Mouse (Mus musculus): ENCODE measurements around the gene Ilf2. TPM values are rescaled to one million over a fixed set of nuclear protein-coding genes. Genes with fewer than 3 reads are reported as not detected.

Gene Ilf2
- polyA plus RNA-seq, 1 experiment from 2014 or later = 269 TPM

DNA sequence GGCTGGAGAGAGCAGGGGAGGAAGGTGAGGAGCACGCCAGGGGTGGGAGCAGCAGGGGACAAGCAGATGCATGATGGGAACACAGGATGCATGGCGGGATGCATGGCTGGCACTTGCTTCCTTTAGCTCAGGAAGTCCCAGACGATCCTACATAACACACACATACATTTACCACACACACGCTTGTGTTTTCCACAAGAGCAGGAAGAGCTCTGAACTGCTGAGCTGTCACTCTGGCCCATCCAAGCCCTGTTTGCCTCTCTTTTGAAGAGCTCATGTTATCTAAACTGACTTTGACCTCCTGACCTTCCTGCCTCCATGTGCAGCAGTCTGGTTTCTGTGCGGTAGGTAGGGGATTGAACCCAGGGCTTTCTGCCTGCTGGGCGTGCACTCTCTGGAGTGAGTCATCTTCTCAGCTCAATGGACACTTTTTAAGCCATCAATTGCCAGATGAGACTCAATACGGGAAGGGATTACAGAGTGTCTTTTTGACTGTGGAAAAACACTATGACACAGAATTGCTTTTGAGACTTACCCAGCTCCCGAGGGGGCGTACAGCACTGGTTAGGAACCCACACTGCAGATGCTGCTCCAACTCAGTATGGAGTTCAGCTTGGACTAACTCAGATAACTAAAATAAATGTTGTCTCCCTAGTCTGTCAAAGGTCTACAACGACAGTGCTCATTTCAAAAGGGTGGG, 24.4 kb upstream of the Ilf2 start:
- Histone ChIP-seq H3K9me3 (ENCODE audit: control insufficient read depth, low read length) (no peaks in the 10 kb centered on the region), H3K4me3 (ENCODE audit: low read depth, low read length) (no peak overlapping the region), H3K4me2 (ENCODE audit: low read depth, low read length) (no peak overlapping the region), H3K36me3 (ENCODE audit: control insufficient read depth, insufficient read depth, low read length) (no peaks in the 10 kb centered on the region), H3K4me1 (ENCODE audit: control insufficient read depth, insufficient read depth, low read length) (no peaks in the 10 kb centered on the region), H3K27me3 (ENCODE audit: control insufficient read depth, insufficient read depth, low read length) (no peaks in the 10 kb centered on the region), H3K9ac (replicated peaks; ENCODE audit: low read depth, low read length) (no peak overlapping the region), H3K27ac (ENCODE audit: low read depth, low read length) (no peak overlapping the region)
- ATAC-seq (ENCODE audit: low read depth) = no peak
- 64% methylated on average over 10 of the region's 10 CpGs for WGBS

DNA sequence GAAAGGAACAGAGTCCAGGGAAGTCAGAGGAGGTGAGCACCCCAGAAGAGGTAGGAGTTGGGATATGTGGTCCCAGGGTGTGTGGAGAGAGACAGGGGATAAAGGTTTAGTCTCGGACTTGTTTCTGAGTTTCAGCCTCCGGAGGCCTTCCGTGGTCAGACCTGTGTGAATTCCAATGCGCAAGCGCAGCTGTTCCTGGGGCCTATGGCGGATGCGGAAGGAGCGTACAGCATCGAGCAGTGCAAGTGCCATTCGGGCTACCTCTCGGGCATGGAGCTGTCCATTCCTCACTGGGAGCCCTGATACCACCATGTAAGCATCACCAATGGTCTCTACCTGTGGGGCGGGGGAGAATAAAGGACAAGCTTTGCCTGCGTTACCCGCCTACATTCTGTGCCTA, 21.0 kb upstream of the Ilf2 start:
- H3K9ac ChIP-seq (replicated peaks; ENCODE audit: low read depth, low read length) = no peak overlapping the region
- no peak overlapping the region for H3K4me3 ChIP-seq (ENCODE audit: low read depth, low read length)
- H3K27me3 ChIP-seq (ENCODE audit: control insufficient read depth, insufficient read depth, low read length) = no peaks in the 10 kb centered on the region
- H3K4me2 ChIP-seq (ENCODE audit: low read depth, low read length) = no peak overlapping the region
- ATAC-seq (ENCODE audit: low read depth) = no peak
- no peak overlapping the region for H3K27ac ChIP-seq (ENCODE audit: low read depth, low read length)
- WGBS = 88% methylated on average over 14 of the region's 14 CpGs
- H3K4me1 ChIP-seq (ENCODE audit: control insufficient read depth, insufficient read depth, low read length) = no peaks in the 10 kb centered on the region
- no peaks in the 10 kb centered on the region for H3K9me3 ChIP-seq (ENCODE audit: control insufficient read depth, low read length)
- H3K36me3 ChIP-seq (ENCODE audit: control insufficient read depth, insufficient read depth, low read length) = no peaks in the 10 kb centered on the region

DNA sequence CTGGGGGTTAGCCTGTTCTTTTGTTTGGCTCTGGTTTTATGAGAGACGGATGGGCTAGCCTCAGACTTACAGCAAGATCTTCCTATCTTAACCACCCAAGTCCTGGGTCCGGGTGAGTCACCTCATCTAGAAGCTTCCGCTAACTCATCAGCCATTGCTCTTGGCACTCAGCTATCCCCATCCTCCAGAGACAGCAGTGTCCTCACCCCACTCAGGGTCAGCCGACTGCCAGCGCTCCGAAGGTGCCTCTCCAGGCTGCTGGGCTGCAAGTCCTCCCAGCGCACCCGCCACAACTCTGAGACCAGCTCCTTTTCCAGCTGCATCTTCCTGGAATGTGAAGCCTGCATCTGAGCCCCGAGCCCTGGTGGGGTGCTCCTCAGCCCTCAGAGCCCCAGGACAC, 16.2 kb upstream of the Ilf2 start:
- Histone ChIP-seq H3K9ac (replicated peaks; ENCODE audit: low read depth, low read length) (no peak overlapping the region), H3K4me3 (ENCODE audit: low read depth, low read length) (no peak overlapping the region), H3K27ac (ENCODE audit: low read depth, low read length) (no peak overlapping the region), H3K36me3 (ENCODE audit: control insufficient read depth, insufficient read depth, low read length) (no peaks in the 10 kb centered on the region), H3K4me1 (ENCODE audit: control insufficient read depth, insufficient read depth, low read length) (no peaks in the 10 kb centered on the region), H3K4me2 (ENCODE audit: low read depth, low read length) (no peak overlapping the region), H3K9me3 (ENCODE audit: control insufficient read depth, low read length) (no peaks in the 10 kb centered on the region), H3K27me3 (ENCODE audit: control insufficient read depth, insufficient read depth, low read length) (peaks cover 12% of the 10 kb centered on the region)
- WGBS = 81% methylated on average over 9 of the region's 9 CpGs
- no peak for ATAC-seq (ENCODE audit: low read depth)

DNA sequence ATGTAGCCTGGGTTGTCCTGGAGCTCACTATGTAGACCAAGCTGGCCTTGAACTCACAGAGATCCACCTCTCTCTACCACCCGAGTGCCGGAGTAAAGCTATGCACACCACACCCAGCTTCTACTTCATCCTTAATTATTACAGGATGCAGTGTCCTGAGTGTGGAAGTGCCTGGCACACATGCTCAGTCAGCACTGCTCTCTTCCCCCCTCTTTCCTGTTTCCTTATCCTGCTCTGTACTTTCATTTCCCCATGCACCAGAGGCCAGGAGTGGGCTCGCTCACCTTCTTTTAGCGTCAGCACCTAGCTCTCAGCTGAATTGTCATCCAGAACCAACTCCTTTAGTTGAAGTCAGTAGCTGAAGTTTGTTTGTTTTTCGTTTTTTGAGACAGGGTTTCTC, 15.6 kb upstream of the Ilf2 start:
- H3K4me2 ChIP-seq (ENCODE audit: low read depth, low read length) = no peak overlapping the region
- peaks cover 17% of the 10 kb centered on the region for H3K27me3 ChIP-seq (ENCODE audit: control insufficient read depth, insufficient read depth, low read length)
- 0 out of 2 replicates have a peak, but pooled peaks cover 2% of the 10 kb centered on the region for H3K4me1 ChIP-seq (ENCODE audit: control insufficient read depth, insufficient read depth, low read length)
- WGBS = 74% methylated on average over 5 of the region's 5 CpGs
- no peaks in the 10 kb centered on the region for H3K9me3 ChIP-seq (ENCODE audit: control insufficient read depth, low read length)
- H3K36me3 ChIP-seq (ENCODE audit: control insufficient read depth, insufficient read depth, low read length) = no peaks in the 10 kb centered on the region
- no peak overlapping the region for H3K9ac ChIP-seq (replicated peaks; ENCODE audit: low read depth, low read length)
- no peak overlapping the region for H3K27ac ChIP-seq (ENCODE audit: low read depth, low read length)
- no peak for ATAC-seq (ENCODE audit: low read depth)
- no peak overlapping the region for H3K4me3 ChIP-seq (ENCODE audit: low read depth, low read length)

GRCm38 (mm10) chr3:90461935-90462334, 14.0 kb upstream of the Ilf2 start:
- 92% methylated on average over 3 of the region's 3 CpGs for WGBS
- Histone ChIP-seq H3K9ac (replicated peaks; ENCODE audit: low read depth, low read length) (no peak overlapping the region), H3K4me2 (ENCODE audit: low read depth, low read length) (no peak overlapping the region), H3K9me3 (ENCODE audit: control insufficient read depth, low read length) (no peaks in the 10 kb centered on the region), H3K27ac (ENCODE audit: low read depth, low read length) (no peak overlapping the region), H3K4me3 (ENCODE audit: low read depth, low read length) (no peak overlapping the region), H3K4me1 (ENCODE audit: control insufficient read depth, insufficient read depth, low read length) (0 out of 2 replicates have a peak, but pooled peaks cover 2% of the 10 kb centered on the region), H3K27me3 (ENCODE audit: control insufficient read depth, insufficient read depth, low read length) (peaks cover 20% of the 10 kb centered on the region), H3K36me3 (ENCODE audit: control insufficient read depth, insufficient read depth, low read length) (no peaks in the 10 kb centered on the region)
- ATAC-seq (ENCODE audit: low read depth) = no peak

DNA sequence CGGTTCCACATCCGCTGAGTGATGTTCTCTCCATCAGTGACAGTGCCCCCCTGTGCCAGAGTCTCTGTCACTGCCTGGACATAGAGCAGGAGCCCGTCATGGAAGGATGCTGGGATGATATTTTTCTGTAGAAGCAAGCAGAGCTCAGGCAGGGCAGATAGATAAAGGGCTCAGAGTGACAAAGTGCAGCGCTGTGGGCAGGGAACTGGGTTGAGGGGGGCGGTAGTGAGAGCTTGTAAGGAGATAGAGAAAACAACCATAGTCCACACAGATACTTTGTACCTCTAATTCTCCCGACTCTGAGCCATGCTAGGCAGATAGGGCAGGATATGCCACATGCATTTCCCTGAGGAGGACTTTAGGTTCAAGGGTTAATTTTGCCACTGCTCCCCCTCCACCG, 13.3 kb upstream of the Ilf2 start:
- Histone ChIP-seq H3K4me1 (ENCODE audit: control insufficient read depth, insufficient read depth, low read length) (0 out of 2 replicates have a peak, but pooled peaks cover 2% of the 10 kb centered on the region), H3K9me3 (ENCODE audit: control insufficient read depth, low read length) (no peaks in the 10 kb centered on the region), H3K4me3 (ENCODE audit: low read depth, low read length) (no peak overlapping the region), H3K27me3 (ENCODE audit: control insufficient read depth, insufficient read depth, low read length) (peaks cover 20% of the 10 kb centered on the region), H3K4me2 (ENCODE audit: low read depth, low read length) (no peak overlapping the region), H3K27ac (ENCODE audit: low read depth, low read length) (no peak overlapping the region), H3K9ac (replicated peaks; ENCODE audit: low read depth, low read length) (no peak overlapping the region), H3K36me3 (ENCODE audit: control insufficient read depth, insufficient read depth, low read length) (no peaks in the 10 kb centered on the region)
- ATAC-seq (ENCODE audit: low read depth) = no peak
- WGBS = 31% methylated on average over 7 of the region's 7 CpGs

DNA sequence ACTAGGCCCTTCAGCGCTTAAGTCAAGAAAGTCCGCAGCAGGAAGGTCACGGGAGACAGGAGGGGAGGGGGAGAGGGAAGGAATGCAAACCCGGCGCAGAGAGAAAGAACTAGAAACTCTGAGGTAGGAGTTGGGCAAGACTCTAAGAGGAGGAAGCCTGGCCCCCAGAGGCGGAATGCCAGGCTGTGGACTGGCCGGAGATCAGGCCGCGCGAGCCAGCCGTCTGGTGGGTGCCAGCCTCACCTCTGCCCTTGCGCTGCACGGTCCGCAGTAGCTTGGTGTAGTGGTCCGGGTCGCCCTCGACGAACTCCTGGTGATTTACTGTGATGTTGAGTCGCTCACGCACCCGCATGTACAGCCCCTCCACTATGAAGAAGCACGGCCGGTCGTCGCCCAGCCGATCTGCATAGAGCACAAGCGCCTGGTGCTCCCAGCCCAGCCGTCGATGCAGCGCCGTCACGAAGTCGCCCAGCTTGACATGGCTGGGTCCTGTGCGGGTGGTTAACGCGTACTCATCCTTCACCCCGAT, 11.3 kb upstream of the Ilf2 start:
- peak; percentile 18 for ATAC-seq (ENCODE audit: low read depth)
- H3K4me1 ChIP-seq (ENCODE audit: control insufficient read depth, insufficient read depth, low read length) = 0 out of 2 replicates have a peak, but pooled peaks cover 2% of the 10 kb centered on the region
- H3K27ac ChIP-seq (ENCODE audit: low read depth, low read length) = no peak overlapping the region
- no peak overlapping the region for H3K9ac ChIP-seq (replicated peaks; ENCODE audit: low read depth, low read length)
- no peaks in the 10 kb centered on the region for H3K9me3 ChIP-seq (ENCODE audit: control insufficient read depth, low read length)
- H3K27me3 ChIP-seq (ENCODE audit: control insufficient read depth, insufficient read depth, low read length) = peaks cover 20% of the 10 kb centered on the region
- peak overlapping the region; percentile 87 for H3K4me2 ChIP-seq (ENCODE audit: low read depth, low read length)
- peak overlapping the region; percentile 56 for H3K4me3 ChIP-seq (ENCODE audit: low read depth, low read length)
- 12% methylated on average over 37 of the region's 37 CpGs for WGBS
- no peaks in the 10 kb centered on the region for H3K36me3 ChIP-seq (ENCODE audit: control insufficient read depth, insufficient read depth, low read length)

- WGBS = under 1% methylated on average over 75 of the region's 75 CpGs
- H3K4me3 ChIP-seq (ENCODE audit: low read depth, low read length) = peak overlapping the region; percentile 56
- ATAC-seq (ENCODE audit: low read depth) = peak; percentile 59; the same call in 1 of the 2 replicates
Measured at GRCm38 (mm10) chr3:90465081-90465685, 10.7 kb upstream of the Ilf2 start.

GRCm38 (mm10) chr3:90465686-90466310, 10.1 kb upstream of the Ilf2 start, which contains the start of gene Npr1:
Gene Npr1 (minus strand): TSS chr3:90465866.
- no peak within 1 kb of the TSS for H3K27ac ChIP-seq (ENCODE audit: low read depth, low read length)
- 0 out of 2 replicates have a peak, but pooled peaks cover 2% of the 10 kb centered on the region for H3K4me1 ChIP-seq (ENCODE audit: control insufficient read depth, insufficient read depth, low read length)
- ATAC-seq (ENCODE audit: low read depth) = peak; percentile 59; the same call in 1 of the 2 replicates
- peaks cover 20% of the 10 kb centered on the region for H3K27me3 ChIP-seq (ENCODE audit: control insufficient read depth, insufficient read depth, low read length)
- H3K9me3 ChIP-seq (ENCODE audit: control insufficient read depth, low read length) = no peaks in the 10 kb centered on the region
- H3K4me3 ChIP-seq (ENCODE audit: low read depth, low read length) = peak within 1 kb of the TSS; percentile 56
- no peaks in the 10 kb centered on the region for H3K36me3 ChIP-seq (ENCODE audit: control insufficient read depth, insufficient read depth, low read length)
- H3K9ac ChIP-seq (replicated peaks; ENCODE audit: low read depth, low read length) = peak within 1 kb of the TSS; percentile 46
- peak within 1 kb of the TSS; percentile 87 for H3K4me2 ChIP-seq (ENCODE audit: low read depth, low read length)
- WGBS = under 1% methylated on average over 23 of the region's 49 CpGs

More at GRCm38 (mm10) chr3:90465081-90465685, 10.7 kb upstream of the Ilf2 start:
- H3K4me2 ChIP-seq (ENCODE audit: low read depth, low read length) = peak overlapping the region; percentile 87
- H3K9ac ChIP-seq (replicated peaks; ENCODE audit: low read depth, low read length) = peak overlapping the region; percentile 46
- no peaks in the 10 kb centered on the region for H3K9me3 ChIP-seq (ENCODE audit: control insufficient read depth, low read length)
- no peaks in the 10 kb centered on the region for H3K36me3 ChIP-seq (ENCODE audit: control insufficient read depth, insufficient read depth, low read length)
- H3K27ac ChIP-seq (ENCODE audit: low read depth, low read length) = no peak overlapping the region
- H3K4me1 ChIP-seq (ENCODE audit: control insufficient read depth, insufficient read depth, low read length) = 0 out of 2 replicates have a peak, but pooled peaks cover 2% of the 10 kb centered on the region
- H3K27me3 ChIP-seq (ENCODE audit: control insufficient read depth, insufficient read depth, low read length) = peaks cover 20% of the 10 kb centered on the region
